Mouse (Mus musculus) megakaryocyte, embryonic 14.5 days (primary cell): ENCODE data around the gene Olfr639.

ENCODE experiments used
- FLI1 ChIP-seq: IDR thresholded peaks from 2 replicates; pipeline ENCODE4 v1.6.1; 2012; ENCODE audit warnings: low read length, inconsistent platforms, mixed read lengths
- GATA1 ChIP-seq: IDR thresholded peaks from 3 replicates; pipeline ENCODE4 v1.6.1; 2012; ENCODE audit warnings: mixed read lengths, low read length, inconsistent platforms, borderline replicate concordance

- TF ChIP-seq GATA1, result no peak
- TF ChIP-seq FLI1, result no peak
Measured at GRCm38 (mm10) chr7:104035145-104035544, 18.0 kb upstream of the Olfr639 start, which contains the start of gene Olfr641.
